In genomic region chr8:77284473-77284872, GRCm38 (mm10) we compare ENCODE assay signal across 15 mouse cellular contexts.
"Had no signal": no experiment of that assay in that cellular context is flagged by ENCODE, and none has a peak within 500 bp of the region (broad histone marks: within the 10 kb centered on the region; RNA-seq: fewer than 3 reads in every experiment).

No protein-coding gene starts in this region.

- H3K4me1 ChIP-seq: liver, embryonic 13.5 days; midbrain, embryonic 10.5 days; neural tube, embryonic 12.5 days had no signal

- H3K4me2 ChIP-seq: kidney, embryonic 15.5 days; limb, embryonic 12.5 days; liver, embryonic 13.5 days; neural tube, embryonic 12.5 days had no signal

- H3K9me3 ChIP-seq: kidney, embryonic 15.5 days; limb, embryonic 12.5 days; liver, embryonic 13.5 days; midbrain, embryonic 10.5 days; neural tube, embryonic 12.5 days had no signal

- ATAC-seq: liver, postnatal 0 days had no signal

- H3K27ac ChIP-seq: kidney, embryonic 15.5 days; limb, embryonic 12.5 days; liver, embryonic 13.5 days; midbrain, embryonic 10.5 days; neural tube, embryonic 12.5 days had no signal

- H3K9ac ChIP-seq: kidney, embryonic 15.5 days; limb, embryonic 12.5 days; liver, embryonic 13.5 days; liver, postnatal 0 days; neural tube, embryonic 12.5 days had no signal

- H3K4me3 ChIP-seq: kidney, embryonic 15.5 days; limb, embryonic 12.5 days; liver, embryonic 13.5 days; midbrain, embryonic 10.5 days; neural tube, embryonic 12.5 days had no signal

- H3K27me3 ChIP-seq: kidney, embryonic 15.5 days; limb, embryonic 12.5 days; liver, embryonic 13.5 days; neural tube, embryonic 12.5 days had no signal

- DNase-seq: kidney, adult 2 months; kidney, postnatal 14 days; layer of hippocampus, postnatal 36 days; liver; liver, embryonic 13.5 days; liver, postnatal 0 days; lung, postnatal 36 days; midbrain, embryonic 14.5 days; right cerebral cortex, postnatal 4 days; spleen, adult 18-20 months; thymus, adult 2 months had no signal

- H3K36me3 ChIP-seq: kidney, embryonic 15.5 days; limb, embryonic 12.5 days; liver, embryonic 13.5 days; midbrain, embryonic 10.5 days; neural tube, embryonic 12.5 days had no signal
